Mouse (Mus musculus) limb, embryonic 10.5 days (tissue): Measurements from ENCODE around the gene Rad51d. TPM values are rescaled to one million over a fixed set of nuclear protein-coding genes. Genes with fewer than 3 reads are reported as not detected.

Source experiments
- DNase-seq: peaks from one replicate; pipeline ENCODE4 v3.0.0-alpha.2; 2017; ENCODE audit warnings: low spot score
- H3K27ac ChIP-seq: fragments of 300-500 bp; sonication (generic); 2 replicates; pipeline ENCODE4 v1.5.1; 2016; ENCODE audit warnings: mild to moderate bottlenecking
- H3K27me3 ChIP-seq: fragments of 300-500 bp; sonication (generic); 2 replicates; pipeline ENCODE4 v1.6.1; 2016; ENCODE audit warnings: low read depth, mild to moderate bottlenecking; ENCODE audit not compliant: poor library complexity, severe bottlenecking
- H3K36me3 ChIP-seq: fragments of 300-500 bp; sonication (generic); 2 replicates; pipeline ENCODE4 v1.6.1; 2016; ENCODE audit warnings: mild to moderate bottlenecking, moderate library complexity
- H3K4me1 ChIP-seq: fragments of 300-500 bp; sonication (generic); 2 replicates; pipeline ENCODE4 v1.6.1; 2016
- H3K4me3 ChIP-seq: fragments of 300-500 bp; sonication (generic); 2 replicates; pipeline ENCODE4 v1.5.1; 2016; ENCODE audit warnings: mild to moderate bottlenecking, moderate library complexity
- H3K9me3 ChIP-seq: fragments of 300-500 bp; sonication (generic); replicated peaks from 2 replicates; pipeline ENCODE4 v1.6.1; 2016; ENCODE audit warnings: mild to moderate bottlenecking
- WGBS: fragments of 180-500 bp; shearing (Covaris S2); methylation state at CpG from one replicate; pipeline ENCODE4 v1.1.7; 2016; 5-methylcytosine and 5-hydroxymethylcytosine counted together
- polyA plus RNA-seq: library from polyadenylated mRNA; unstranded; fragments of >200 nt; fragmentation: Nextera tagmentation; extraction: Ambion mirVana; gene quantifications from 2 replicates; pipeline ENCODE4 v1.2.1, GENCODE M21; 2016

Gene Rad51d
- polyA plus RNA-seq, 1 experiment from 2014 or later = 12.8 TPM

DNA sequence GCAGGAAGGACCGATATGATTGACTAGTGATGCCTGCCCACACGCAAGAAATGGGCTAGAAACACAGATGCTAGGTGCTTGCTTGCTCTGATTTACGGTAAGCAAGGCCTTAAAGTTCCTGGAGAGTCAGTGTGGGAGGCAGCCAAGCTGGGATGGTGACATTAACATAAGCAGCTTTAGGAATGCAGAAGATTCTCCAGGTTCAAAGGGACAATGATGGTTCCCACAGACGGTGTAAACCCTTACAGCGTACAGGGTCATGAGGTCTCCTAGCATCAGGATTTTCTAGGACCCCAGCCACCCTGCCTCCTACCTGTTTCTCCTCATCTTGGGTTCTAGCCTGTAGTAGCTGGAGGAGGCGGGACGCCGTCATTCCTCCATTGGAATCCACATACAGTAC lies 7.2 kb downstream of the Rad51d start:
- H3K27me3 ChIP-seq = no peaks in the 10 kb centered on the region
- H3K4me1 ChIP-seq = peaks cover under 1% of the 10 kb centered on the region; the same call in 1 of the 2 replicates
- H3K27ac ChIP-seq = no peak overlapping the region
- no peak for DNase-seq
- H3K9me3 ChIP-seq = no peaks in the 10 kb centered on the region
- no peak overlapping the region for H3K4me3 ChIP-seq
- WGBS = 61% methylated on average over 8 of the region's 8 CpGs
- peaks cover 15% of the 10 kb centered on the region; the same call in 1 of the 2 replicates for H3K36me3 ChIP-seq

DNA sequence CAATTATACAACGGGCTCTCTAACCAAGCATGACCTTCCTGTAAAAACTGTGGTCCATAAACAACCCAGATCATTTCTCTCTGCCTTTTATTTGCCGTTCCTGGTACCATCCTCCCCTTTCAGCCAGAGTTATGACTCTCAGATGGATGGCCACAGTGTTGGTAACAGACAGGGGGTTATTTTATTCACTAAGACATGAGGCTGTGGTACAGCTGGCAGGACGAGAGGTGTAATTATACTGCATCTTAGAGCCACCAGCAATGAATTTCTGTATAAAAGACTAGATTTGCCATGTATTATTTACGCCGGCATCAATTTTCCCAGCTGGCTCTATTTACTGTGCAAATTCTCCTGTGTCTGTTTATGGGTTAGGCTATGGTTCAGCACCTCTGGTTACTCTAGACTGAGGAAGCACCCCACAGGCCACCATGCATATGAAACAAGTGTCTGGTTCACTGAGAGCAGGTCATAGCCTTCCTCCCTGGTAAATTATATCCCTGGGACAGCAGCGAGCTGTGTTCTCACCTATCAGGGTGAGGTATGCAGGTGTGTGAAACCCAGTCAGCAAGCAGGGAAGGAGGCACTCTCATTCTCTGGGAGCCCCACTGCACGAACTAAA lies 12.6 kb downstream of the Rad51d start:
- peaks cover 15% of the 10 kb centered on the region; the same call in 1 of the 2 replicates for H3K36me3 ChIP-seq
- H3K27ac ChIP-seq = no peak overlapping the region
- H3K9me3 ChIP-seq = no peaks in the 10 kb centered on the region
- H3K4me1 ChIP-seq = no peaks in the 10 kb centered on the region
- H3K4me3 ChIP-seq = no peak overlapping the region
- DNase-seq = no peak
- 85% methylated on average over 7 of the region's 7 CpGs for WGBS
- H3K27me3 ChIP-seq = no peaks in the 10 kb centered on the region

DNA sequence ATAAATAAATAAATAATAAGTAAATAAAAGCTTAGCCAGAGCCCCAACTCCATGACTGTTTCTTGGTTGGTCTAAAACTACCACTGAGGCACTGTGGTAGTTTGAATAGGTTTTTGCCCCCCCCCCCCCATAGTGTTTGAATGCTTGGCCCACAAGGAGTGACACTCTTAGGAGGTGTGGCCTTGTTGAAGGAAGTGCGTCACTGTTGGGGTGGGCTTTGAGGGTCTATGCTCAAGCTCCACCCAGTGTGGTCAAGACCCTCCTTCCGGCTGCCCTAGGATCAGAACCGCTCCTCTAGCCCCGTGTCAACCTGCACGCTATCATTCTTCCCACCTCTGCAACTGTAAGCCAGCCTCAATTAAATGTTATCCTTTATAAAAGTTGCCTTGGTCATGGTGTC lies 14.8 kb downstream of the Rad51d start:
- 91% methylated on average over 5 of the region's 5 CpGs for WGBS
- DNase-seq = no peak
- Histone ChIP-seq H3K27me3 (no peaks in the 10 kb centered on the region), H3K27ac (no peak overlapping the region), H3K36me3 (0 out of 2 replicates have a peak, but pooled peaks cover 8% of the 10 kb centered on the region), H3K9me3 (no peaks in the 10 kb centered on the region), H3K4me1 (peaks cover 5% of the 10 kb centered on the region), H3K4me3 (no peak overlapping the region)

DNA sequence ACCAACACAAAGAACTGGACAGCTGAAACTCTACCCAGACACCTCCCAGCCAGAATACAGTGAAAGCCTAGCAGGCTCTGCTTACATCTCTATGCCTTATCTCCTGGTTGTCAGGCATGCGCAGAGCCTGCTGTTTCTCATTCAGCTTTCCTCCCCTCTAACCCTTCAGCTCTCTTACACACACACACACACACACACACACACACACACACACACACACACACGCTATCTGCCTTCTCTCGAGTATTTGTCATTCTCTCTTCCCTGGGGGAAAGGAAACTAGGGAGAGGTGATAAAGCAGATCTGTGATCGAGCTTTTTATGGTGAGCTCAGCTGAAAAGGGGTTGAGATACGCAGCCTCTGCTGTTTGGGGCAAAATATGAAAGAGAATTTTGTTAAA lies 15.5 kb downstream of the Rad51d start:
- WGBS = 80% methylated on average over 5 of the region's 5 CpGs
- Histone ChIP-seq H3K4me3 (no peak overlapping the region), H3K9me3 (no peaks in the 10 kb centered on the region), H3K27me3 (no peaks in the 10 kb centered on the region), H3K36me3 (0 out of 2 replicates have a peak, but pooled peaks cover 5% of the 10 kb centered on the region), H3K4me1 (peaks cover 12% of the 10 kb centered on the region), H3K27ac (no peak overlapping the region)
- DNase-seq = no peak

DNA sequence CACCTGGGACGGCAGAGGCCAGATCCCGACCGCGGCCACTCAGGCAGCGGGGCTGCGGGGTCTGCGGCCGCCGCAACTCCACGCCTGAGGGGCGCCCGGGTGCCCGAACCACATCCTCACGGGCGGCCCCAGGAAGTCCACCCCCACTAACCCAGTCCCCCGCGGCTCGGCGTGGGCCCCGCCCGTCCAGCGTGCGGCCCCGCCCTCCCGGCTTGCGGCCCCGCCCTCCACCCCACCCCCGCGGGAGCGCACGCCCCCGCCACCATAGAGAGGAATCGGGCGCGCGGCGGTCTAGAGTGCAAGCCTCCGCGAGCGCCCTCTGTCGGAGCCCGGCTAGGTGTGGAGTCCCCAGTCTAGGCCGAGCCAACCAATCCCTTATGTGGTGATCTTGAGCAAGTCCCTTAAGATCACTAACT lies 19.4 kb downstream of the Rad51d start, which contains the start of gene Rffl:
Rffl (minus strand) TSS at position 180 of the 416 bp plus-strand sequence.
- Histone ChIP-seq H3K36me3 (no peaks in the 10 kb centered on the region), H3K4me1 (peaks cover 13% of the 10 kb centered on the region), H3K4me3 (peak within 1 kb of the TSS; percentile 90), H3K27me3 (no peaks in the 10 kb centered on the region), H3K9me3 (no peaks in the 10 kb centered on the region), H3K27ac (peak within 1 kb of the TSS; percentile 86)
- WGBS = under 1% methylated on average over 43 of the region's 43 CpGs
- DNase-seq = peak; percentile 98

DNA sequence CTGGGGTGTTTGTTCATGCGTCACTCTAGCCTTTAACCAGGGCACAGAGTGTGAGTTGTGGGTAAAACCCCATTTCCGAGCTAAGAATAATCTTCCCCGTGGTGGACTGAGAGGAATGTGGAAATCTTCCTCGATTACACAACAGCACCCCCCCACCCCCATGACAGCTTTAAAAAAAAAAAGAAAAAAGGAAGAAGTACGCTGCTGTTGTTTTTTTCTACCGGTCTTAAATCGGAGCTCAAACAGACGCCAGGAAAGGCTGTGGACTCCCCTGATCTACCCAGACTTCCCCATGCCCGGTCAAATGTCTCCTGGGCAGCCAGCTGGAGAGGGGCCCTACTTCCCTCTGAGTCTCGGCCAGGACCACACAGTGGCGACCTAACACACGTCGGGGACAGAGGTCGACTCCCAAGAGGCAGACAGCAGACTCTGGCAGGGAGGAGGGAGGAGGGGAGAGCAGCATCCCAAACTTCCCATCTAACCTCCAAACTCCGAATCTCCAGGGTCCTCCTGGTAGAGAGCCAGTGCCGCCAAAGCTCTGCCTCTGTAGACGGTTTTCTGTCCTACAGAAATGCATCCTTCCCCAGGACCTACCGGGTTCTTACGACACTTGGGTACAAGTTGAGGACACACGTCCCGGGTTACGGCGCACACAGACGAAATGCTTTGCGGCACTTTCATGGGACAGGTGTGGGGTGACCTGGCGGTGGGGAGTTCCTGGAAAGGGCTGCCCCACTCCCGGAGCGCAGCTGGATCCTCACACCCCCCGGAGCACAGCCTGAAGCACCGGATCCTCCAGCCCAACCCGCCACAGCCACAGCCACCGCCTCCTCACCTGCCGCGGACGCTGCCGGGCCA lies 20.0 kb downstream of the Rad51d start:
- Histone ChIP-seq H3K9me3 (no peaks in the 10 kb centered on the region), H3K27ac (peak overlapping the region; percentile 86), H3K36me3 (no peaks in the 10 kb centered on the region), H3K4me3 (peak overlapping the region; percentile 90), H3K27me3 (no peaks in the 10 kb centered on the region), H3K4me1 (peaks cover 13% of the 10 kb centered on the region)
- DNase-seq = peak; percentile 46
- 6% methylated on average over 36 of the region's 36 CpGs for WGBS

DNA sequence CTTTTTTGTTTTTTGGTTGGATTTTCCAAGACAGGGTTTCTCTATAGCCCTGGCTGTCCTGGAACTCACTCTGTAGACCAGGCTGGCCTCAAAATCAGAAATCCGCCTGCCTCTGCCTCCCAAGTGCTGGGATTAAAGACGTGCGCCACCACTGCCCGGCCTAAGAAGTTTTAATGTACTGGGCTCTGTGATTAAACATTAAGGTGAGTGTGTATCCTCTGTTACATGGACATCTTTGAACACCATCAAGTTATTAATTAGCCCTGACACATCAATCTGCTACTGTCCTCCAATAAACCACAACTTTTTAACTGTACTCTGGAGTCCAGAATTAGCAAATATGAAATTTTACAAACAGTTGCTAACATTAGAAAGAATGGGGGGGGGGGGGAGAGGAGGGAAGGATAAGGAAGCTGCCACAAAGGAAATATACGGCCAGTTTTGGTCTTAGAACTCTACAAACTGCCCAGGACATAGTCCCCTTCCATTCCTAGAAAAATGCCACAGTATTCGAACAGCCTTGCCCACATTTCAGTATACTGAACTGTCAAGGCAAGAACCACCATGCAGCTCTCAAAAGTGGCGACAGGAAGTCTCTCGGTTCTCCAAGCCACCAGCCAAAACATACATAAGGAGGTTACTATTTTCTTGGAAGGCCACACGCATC lies 20.8 kb downstream of the Rad51d start:
- peak overlapping the region; percentile 90 for H3K4me3 ChIP-seq
- no peaks in the 10 kb centered on the region for H3K9me3 ChIP-seq
- peaks cover 13% of the 10 kb centered on the region for H3K4me1 ChIP-seq
- no peaks in the 10 kb centered on the region for H3K36me3 ChIP-seq
- no peak overlapping the region for H3K27ac ChIP-seq
- DNase-seq = no peak
- H3K27me3 ChIP-seq = no peaks in the 10 kb centered on the region
- WGBS = 73% methylated on average over 9 of the region's 9 CpGs

DNA sequence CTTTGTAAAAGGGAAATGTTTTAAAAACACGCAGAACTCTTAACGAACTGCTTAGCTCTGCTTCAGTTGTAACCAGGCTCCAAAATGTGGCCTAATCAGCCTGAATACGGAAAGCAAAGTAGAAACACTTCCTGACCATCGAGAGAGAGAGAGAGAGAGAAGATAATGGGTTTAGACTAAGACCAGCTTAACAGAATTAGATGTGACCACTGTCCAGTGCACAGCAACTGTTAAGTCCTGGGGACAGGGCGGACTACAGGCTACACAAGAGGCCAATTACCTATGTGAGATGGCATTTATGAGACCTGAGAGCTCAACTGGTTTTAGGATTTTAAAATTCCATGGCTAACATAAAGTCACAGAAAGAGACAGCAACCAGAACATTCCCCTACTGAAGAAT lies 22.5 kb downstream of the Rad51d start:
- no peak overlapping the region for H3K4me3 ChIP-seq
- H3K27ac ChIP-seq = no peak overlapping the region
- H3K9me3 ChIP-seq = no peaks in the 10 kb centered on the region
- H3K4me1 ChIP-seq = peaks cover 13% of the 10 kb centered on the region
- no peaks in the 10 kb centered on the region for H3K27me3 ChIP-seq
- no peak for DNase-seq
- H3K36me3 ChIP-seq = no peaks in the 10 kb centered on the region
- 77% methylated on average over 5 of the region's 5 CpGs for WGBS

DNA sequence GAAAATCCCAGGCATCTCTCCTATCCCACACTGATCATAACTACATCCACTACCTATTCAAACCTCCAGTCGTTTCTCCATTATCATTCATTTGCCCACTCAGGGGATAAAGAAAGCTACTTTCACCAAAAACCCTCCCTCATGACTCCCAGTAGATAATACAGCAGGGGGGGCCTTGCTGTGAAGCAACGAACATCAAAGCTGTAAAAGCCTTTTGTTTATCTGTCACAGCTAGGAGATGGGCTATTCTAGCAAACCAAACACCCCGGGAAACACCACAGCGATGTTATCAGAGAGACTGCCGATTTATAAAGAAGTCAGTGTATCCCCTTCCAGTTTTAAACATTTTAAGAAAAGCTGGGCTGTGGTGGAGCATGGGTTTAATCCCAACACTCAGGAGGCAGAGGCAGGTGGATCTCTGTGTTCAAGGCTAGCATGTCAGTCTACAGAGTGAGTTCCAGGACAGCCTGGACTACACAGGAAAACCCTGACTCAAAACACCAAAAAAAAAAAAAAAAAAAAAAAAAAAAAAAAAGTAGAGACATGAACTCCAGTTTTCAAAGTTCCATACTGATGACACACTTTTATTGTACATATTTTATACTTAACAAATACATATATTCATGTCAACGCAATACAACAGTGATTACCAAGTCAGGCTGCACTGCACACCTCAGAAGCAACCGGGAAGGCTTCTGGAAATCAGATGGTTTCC lies 23.4 kb downstream of the Rad51d start:
- no peaks in the 10 kb centered on the region for H3K36me3 ChIP-seq
- no peaks in the 10 kb centered on the region for H3K9me3 ChIP-seq
- 37% methylated on average over 7 of the region's 7 CpGs for WGBS
- H3K4me1 ChIP-seq = peaks cover 13% of the 10 kb centered on the region
- no peak for DNase-seq
- no peaks in the 10 kb centered on the region for H3K27me3 ChIP-seq
- H3K4me3 ChIP-seq = no peak overlapping the region
- H3K27ac ChIP-seq = no peak overlapping the region

DNA sequence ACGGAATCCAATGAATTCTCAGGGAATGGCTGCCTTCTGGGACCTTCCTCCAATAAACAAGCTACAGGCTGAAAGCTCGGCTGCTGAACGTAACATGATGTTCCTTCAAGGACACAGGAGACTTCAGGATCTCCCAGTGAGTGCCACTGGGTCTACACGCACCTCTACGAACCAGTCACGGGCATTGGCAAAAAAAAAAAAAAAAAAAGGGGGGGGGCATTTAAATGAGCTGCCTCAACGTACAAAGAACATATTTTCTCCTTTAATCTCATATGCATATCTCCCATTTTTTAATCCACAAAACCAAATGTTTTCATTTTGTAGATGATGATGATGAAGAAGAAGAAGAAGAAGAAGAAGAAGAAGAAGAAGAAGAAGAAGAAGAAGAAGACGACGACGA lies 24.5 kb downstream of the Rad51d start:
- 87% methylated on average over 10 of the region's 10 CpGs for WGBS
- Histone ChIP-seq H3K36me3 (no peaks in the 10 kb centered on the region), H3K27me3 (no peaks in the 10 kb centered on the region), H3K4me1 (peaks cover 15% of the 10 kb centered on the region), H3K27ac (no peak overlapping the region), H3K4me3 (no peak overlapping the region), H3K9me3 (no peaks in the 10 kb centered on the region)
- DNase-seq = no peak

DNA sequence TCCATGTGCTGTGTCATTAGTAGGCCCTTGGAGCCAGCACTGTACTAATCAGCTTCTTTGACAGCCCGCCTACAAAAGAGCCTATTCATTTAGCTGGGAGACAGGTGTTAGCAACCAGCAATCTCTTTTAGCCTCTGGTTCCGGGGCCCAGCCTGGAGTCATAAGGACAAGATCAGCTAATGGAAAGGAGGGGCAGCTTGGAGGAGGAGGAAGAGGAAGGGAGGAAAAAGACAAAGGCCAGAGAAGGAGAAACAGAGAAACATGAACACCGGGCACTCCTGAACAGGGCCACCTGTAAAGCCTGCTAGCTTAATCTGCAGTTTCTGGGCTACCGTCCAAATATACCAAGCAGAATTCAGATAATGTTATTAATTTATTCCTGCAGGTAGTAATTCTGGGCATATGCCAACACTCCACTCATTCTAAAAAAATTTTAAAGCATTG lies 26.9 kb downstream of the Rad51d start:
- 0 out of 2 replicates have a peak, but pooled peaks cover 4% of the 10 kb centered on the region for H3K4me1 ChIP-seq
- no peaks in the 10 kb centered on the region for H3K27me3 ChIP-seq
- H3K9me3 ChIP-seq = no peaks in the 10 kb centered on the region
- H3K27ac ChIP-seq = no peak overlapping the region
- H3K36me3 ChIP-seq = no peaks in the 10 kb centered on the region
- no peak overlapping the region for H3K4me3 ChIP-seq
- DNase-seq = no peak
- WGBS = 74% methylated on average over 4 of the region's 4 CpGs

DNA sequence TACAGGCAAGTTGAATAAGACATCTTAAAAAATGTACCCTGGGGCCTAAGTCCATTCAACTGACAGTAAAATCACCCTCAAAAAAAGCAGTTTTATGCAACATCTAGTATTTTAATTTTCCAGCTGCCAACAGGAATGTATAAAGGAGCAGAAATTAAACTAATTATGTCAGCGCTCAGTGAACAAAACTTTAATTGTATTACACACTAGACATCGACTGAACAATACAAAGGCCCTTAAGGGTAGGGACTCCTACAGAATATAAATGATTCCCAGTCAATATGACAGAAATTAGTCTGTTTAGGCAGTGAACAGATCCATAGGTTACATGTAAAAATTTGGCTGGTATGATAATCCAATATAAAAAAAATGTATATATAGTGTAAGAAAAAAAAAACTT lies 27.4 kb downstream of the Rad51d start:
- Histone ChIP-seq H3K4me3 (no peak overlapping the region), H3K27ac (no peak overlapping the region), H3K4me1 (0 out of 2 replicates have a peak, but pooled peaks cover 4% of the 10 kb centered on the region), H3K36me3 (no peaks in the 10 kb centered on the region), H3K9me3 (no peaks in the 10 kb centered on the region), H3K27me3 (no peaks in the 10 kb centered on the region)
- 86% methylated on average over 2 of the region's 2 CpGs for WGBS
- no peak for DNase-seq
